Mouse (Mus musculus): ENCODE data around the gene Pcp2. TPM values are rescaled to one million over a fixed set of nuclear protein-coding genes. Genes with fewer than 3 reads are reported as not detected.
"Not testable (repeated sequence)": the region's sequence is repeated elsewhere in the genome, so short reads cannot be mapped to it uniquely, and the experiment has no call there.

The Pcp2 gene
- polyA plus RNA-seq, 1 experiment from 2014 or later = 0.34 TPM

- no peaks in the 10 kb centered on the region for H3K36me3 ChIP-seq
- H3K4me1 ChIP-seq = peaks cover 12% of the 10 kb centered on the region
- ATAC-seq (replicated peaks; ENCODE audit: low FRiP score) = no peak
- no peak overlapping the region for H3K4me2 ChIP-seq
- H3K9ac ChIP-seq = no peak overlapping the region
- H3K4me3 ChIP-seq (replicated peaks) = no peak overlapping the region
- no peak overlapping the region for H3K27ac ChIP-seq
- peaks cover 17% of the 10 kb centered on the region; the same call in 1 of the 2 replicates for H3K27me3 ChIP-seq
- 84% methylated on average over 2 of the region's 2 CpGs for WGBS
- no peaks in the 10 kb centered on the region for H3K9me3 ChIP-seq (replicated peaks)
Measured at GRCm38 (mm10) chr8:3586452-3586851, 38.9 kb downstream of the Pcp2 start.

GRCm38 (mm10) chr8:3581961-3582360, 43.4 kb downstream of the Pcp2 start:
- not testable (repeated sequence) for H3K9me3 ChIP-seq (replicated peaks); H3K36me3 ChIP-seq; H3K4me2 ChIP-seq; ATAC-seq (replicated peaks; ENCODE audit: low FRiP score); H3K9ac ChIP-seq; H3K27ac ChIP-seq; H3K4me1 ChIP-seq; H3K4me3 ChIP-seq (replicated peaks); H3K27me3 ChIP-seq
- 92% methylated on average over 2 of the region's 3 CpGs for WGBS

- Histone ChIP-seq H3K9ac (no peak overlapping the region), H3K27ac (no peak overlapping the region)
Measured at GRCm38 (mm10) chr8:3579390-3580364, 45.7 kb downstream of the Pcp2 start.

GRCm38 (mm10) chr8:3576211-3576960, 49.0 kb downstream of the Pcp2 start:
- H3K27me3 ChIP-seq = no peaks in the 10 kb centered on the region
- no peak overlapping the region for H3K4me2 ChIP-seq
- no peak overlapping the region for H3K9ac ChIP-seq
- WGBS = 74% methylated on average over 15 of the region's 15 CpGs
- no peaks in the 10 kb centered on the region for H3K4me1 ChIP-seq
- H3K36me3 ChIP-seq = no peaks in the 10 kb centered on the region
- ATAC-seq (replicated peaks; ENCODE audit: low FRiP score) = no peak
- H3K4me3 ChIP-seq (replicated peaks) = no peak overlapping the region
- no peak overlapping the region for H3K27ac ChIP-seq
- no peaks in the 10 kb centered on the region for H3K9me3 ChIP-seq (replicated peaks)

More at GRCm38 (mm10) chr8:3579390-3580364, 45.7 kb downstream of the Pcp2 start:
- no peaks in the 10 kb centered on the region for H3K4me1 ChIP-seq
- ATAC-seq (replicated peaks; ENCODE audit: low FRiP score) = peak; percentile 65
- no peak overlapping the region for H3K4me2 ChIP-seq
- H3K36me3 ChIP-seq = no peaks in the 10 kb centered on the region
- H3K27me3 ChIP-seq = no peaks in the 10 kb centered on the region
- 70% methylated on average over 9 of the region's 9 CpGs for WGBS
- no peaks in the 10 kb centered on the region for H3K9me3 ChIP-seq (replicated peaks)
- H3K4me3 ChIP-seq (replicated peaks) = no peak overlapping the region

- no peaks in the 10 kb centered on the region for H3K4me1 ChIP-seq
- H3K27ac ChIP-seq = no peak overlapping the region
- no peak overlapping the region for H3K4me2 ChIP-seq
- no peaks in the 10 kb centered on the region for H3K9me3 ChIP-seq (replicated peaks)
- no peak for ATAC-seq (replicated peaks; ENCODE audit: low FRiP score)
- H3K4me3 ChIP-seq (replicated peaks) = no peak overlapping the region
- no peaks in the 10 kb centered on the region for H3K36me3 ChIP-seq
- no peak overlapping the region for H3K9ac ChIP-seq
- H3K27me3 ChIP-seq = no peaks in the 10 kb centered on the region
- 94% methylated on average over 3 of the region's 3 CpGs for WGBS
Measured at GRCm38 (mm10) chr8:3574546-3574945, 50.8 kb downstream of the Pcp2 start.

Other genes with a start within 250 kb of the Pcp2 start
- 10.9 and 11.2 TPM in 2 replicates for gene Arhgef18, start 232.5 kb downstream of the Pcp2 start, polyA plus RNA-seq (2015; fragmentation: Nextera tagmentation; extraction: Ambion mirVana)
- gene Pex11g, start 157.9 kb downstream of the Pcp2 start, polyA plus RNA-seq (2015; fragmentation: Nextera tagmentation; extraction: Ambion mirVana) = 6.2 and 7.5 TPM in 2 replicates
- gene Tex45, start 154.7 kb downstream of the Pcp2 start, polyA plus RNA-seq (2015; fragmentation: Nextera tagmentation; extraction: Ambion mirVana) = not detected in 2 replicates
- 47.3 and 50.0 TPM in 2 replicates for gene Zfp358, start 132.4 kb downstream of the Pcp2 start, polyA plus RNA-seq (2015; fragmentation: Nextera tagmentation; extraction: Ambion mirVana)
- 56.0 and 57.1 TPM in 2 replicates for gene Mcoln1, start 125.1 kb downstream of the Pcp2 start, polyA plus RNA-seq (2015; fragmentation: Nextera tagmentation; extraction: Ambion mirVana)
- 29.4 and 38.3 TPM in 2 replicates for gene Pnpla6, start 110.2 kb downstream of the Pcp2 start, polyA plus RNA-seq (2015; fragmentation: Nextera tagmentation; extraction: Ambion mirVana)
- 7.5 and 8.3 TPM in 2 replicates for gene C330021F23Rik, start 57.6 kb downstream of the Pcp2 start, polyA plus RNA-seq (2015; fragmentation: Nextera tagmentation; extraction: Ambion mirVana)
- 14.1 and 15.8 TPM in 2 replicates for gene Camsap3, start 38.3 kb downstream of the Pcp2 start, polyA plus RNA-seq (2015; fragmentation: Nextera tagmentation; extraction: Ambion mirVana)
- gene Xab2, start 4.2 kb downstream of the Pcp2 start, polyA plus RNA-seq (2015; fragmentation: Nextera tagmentation; extraction: Ambion mirVana) = 60.4 and 65.0 TPM in 2 replicates
- 108 and 116 TPM in 2 replicates for gene Pet100, start 4.0 kb downstream of the Pcp2 start, polyA plus RNA-seq (2015; fragmentation: Nextera tagmentation; extraction: Ambion mirVana)
- 78.5 and 85.3 TPM in 2 replicates for gene Stxbp2, start 5.4 kb upstream of the Pcp2 start, polyA plus RNA-seq (2015; fragmentation: Nextera tagmentation; extraction: Ambion mirVana)
- 0.66 TPM in 1 of 2 replicates, not detected in the other for gene Retn, start 30.2 kb upstream of the Pcp2 start, polyA plus RNA-seq (2015; fragmentation: Nextera tagmentation; extraction: Ambion mirVana)
- gene Mcemp1, start 40.2 kb upstream of the Pcp2 start, polyA plus RNA-seq (2015; fragmentation: Nextera tagmentation; extraction: Ambion mirVana) = 0.32 and 0.57 TPM in 2 replicates
- gene Fcor, start 46.8 kb upstream of the Pcp2 start, polyA plus RNA-seq (2015; fragmentation: Nextera tagmentation; extraction: Ambion mirVana) = 12.4 and 12.6 TPM in 2 replicates
- gene Trappc5, start 50.8 kb upstream of the Pcp2 start, polyA plus RNA-seq (2015; fragmentation: Nextera tagmentation; extraction: Ambion mirVana) = 38.3 and 39.5 TPM in 2 replicates
- 0.12 and 0.33 TPM in 2 replicates for gene Fcer2a, start 68.6 kb upstream of the Pcp2 start, polyA plus RNA-seq (2015; fragmentation: Nextera tagmentation; extraction: Ambion mirVana)
- 0.21 and 0.44 TPM in 2 replicates for gene Clec4g, start 95.1 kb upstream of the Pcp2 start, polyA plus RNA-seq (2015; fragmentation: Nextera tagmentation; extraction: Ambion mirVana)
- not detected in 2 replicates for gene Cd209a, start 123.4 kb upstream of the Pcp2 start, polyA plus RNA-seq (2015; fragmentation: Nextera tagmentation; extraction: Ambion mirVana)
- gene Cd209e, start 228.8 kb upstream of the Pcp2 start, polyA plus RNA-seq (2015; fragmentation: Nextera tagmentation; extraction: Ambion mirVana) = not detected in 2 replicates